ENCODE assay signal across 8 mouse cellular contexts in the genomic region with DNA sequence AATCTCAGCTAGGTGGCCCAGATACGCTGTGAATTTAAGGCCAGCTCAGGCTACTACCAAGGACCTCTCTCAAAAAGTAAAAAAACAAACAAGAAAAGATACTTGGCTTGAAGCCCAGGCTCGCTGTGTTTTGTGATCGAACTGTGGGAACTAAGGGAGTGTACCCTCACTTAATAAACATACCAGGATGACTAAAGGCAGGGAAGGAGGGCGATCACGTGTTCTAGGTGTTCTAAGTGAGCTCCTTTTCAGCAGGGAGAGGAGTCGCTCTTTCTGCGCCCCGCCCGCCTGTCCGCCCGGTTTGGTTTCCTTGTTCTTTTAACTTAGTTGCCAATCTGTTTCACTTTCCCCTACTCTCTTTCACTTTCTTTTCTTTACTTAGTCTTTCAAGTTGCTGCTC. TPM values are rescaled to one million over a fixed set of nuclear protein-coding genes. Genes with fewer than 3 reads are reported as not detected.
A peak's percentile ranks its signal among the peaks of the same experiment; 100 is the strongest.
DNase-seq lines count a peak whose midpoint lies in the region; ATAC-seq and TF ChIP-seq lines count a peak whose summit lies in the region.

No protein-coding gene starts in this region.

- H3K4me2 ChIP-seq in heart, postnatal 0 days (ENCODE audit: low read depth, low read length): peak overlapping the region; percentile 26; the same call in 1 of the 2 replicates
- peak overlapping the region; percentile 22 for H3K4me2 ChIP-seq in lung, embryonic 15.5 days
- no peak overlapping the region for H3K4me2 ChIP-seq in midbrain, embryonic 14.5 days (ENCODE audit: low read length)

- no peak overlapping the region for H3K27ac ChIP-seq in heart, postnatal 0 days (ENCODE audit: low read depth)
- H3K27ac ChIP-seq in lung, embryonic 15.5 days: no peak overlapping the region
- H3K27ac ChIP-seq in midbrain, embryonic 14.5 days (replicated peaks; ENCODE audit: low read depth, low read length): no peak overlapping the region

- intact Hi-C loops in left cerebral cortex, postnatal 14 days (cut with DNase I): no loop called here

- no peaks in the 10 kb centered on the region for H3K4me1 ChIP-seq in heart, postnatal 0 days (ENCODE audit: control insufficient read depth, insufficient read depth)
- H3K4me1 ChIP-seq in lung, embryonic 15.5 days: no peaks in the 10 kb centered on the region
- no peaks in the 10 kb centered on the region for H3K4me1 ChIP-seq in midbrain, embryonic 14.5 days (ENCODE audit: control insufficient read depth, insufficient read depth, low read length)

- H3K4me3 ChIP-seq in heart, postnatal 0 days (ENCODE audit: low read depth, low read length): peak overlapping the region; percentile 10; the same call in 1 of the 2 replicates
- peak overlapping the region; percentile 1; the same call in 1 of the 2 replicates for H3K4me3 ChIP-seq in lung, embryonic 15.5 days
- H3K4me3 ChIP-seq in midbrain, embryonic 14.5 days (replicated peaks; ENCODE audit: low read depth, low read length): no peak overlapping the region

- ATAC-seq in heart, postnatal 0 days (ENCODE audit: insufficient read depth, low read depth): no peak
- peak; percentile 60; the same call in 1 of the 2 replicates for ATAC-seq in lung, embryonic 15.5 days (ENCODE audit: borderline replicate concordance, extremely low read depth, low FRiP score, low TSS enrichment)
- ATAC-seq in midbrain, embryonic 14.5 days (ENCODE audit: low FRiP score, low TSS enrichment): no peak

- no peak overlapping the region for H3K9ac ChIP-seq in heart, postnatal 0 days (replicated peaks; ENCODE audit: low read depth, low read length)
- no peak overlapping the region for H3K9ac ChIP-seq in lung, embryonic 15.5 days
- H3K9ac ChIP-seq in midbrain, embryonic 14.5 days (replicated peaks; ENCODE audit: low read length): no peak overlapping the region

- 55% methylated on average over 11 of the region's 11 CpGs for WGBS in heart, postnatal 0 days
- 36% methylated on average over 11 of the region's 11 CpGs for WGBS in lung, embryonic 15.5 days
- 71% methylated on average over 11 of the region's 11 CpGs for WGBS in midbrain, embryonic 14.5 days

- no peaks in the 10 kb centered on the region for H3K9me3 ChIP-seq in heart, postnatal 0 days (replicated peaks; ENCODE audit: control insufficient read depth, low read length)
- no peaks in the 10 kb centered on the region for H3K9me3 ChIP-seq in lung, embryonic 15.5 days
- no peaks in the 10 kb centered on the region for H3K9me3 ChIP-seq in midbrain, embryonic 14.5 days (ENCODE audit: control insufficient read depth, low read length)

- no peaks in the 10 kb centered on the region for H3K27me3 ChIP-seq in heart, postnatal 0 days (ENCODE audit: control insufficient read depth, insufficient read depth, low read length)
- H3K27me3 ChIP-seq in lung, embryonic 15.5 days: no peaks in the 10 kb centered on the region
- H3K27me3 ChIP-seq in midbrain, embryonic 14.5 days (ENCODE audit: control insufficient read depth, insufficient read depth, low read length): 0 out of 2 replicates have a peak, but pooled peaks cover 4% of the 10 kb centered on the region

- H3K36me3 ChIP-seq in heart, postnatal 0 days (replicated peaks; ENCODE audit: control insufficient read depth, insufficient read depth, low read length): no peaks in the 10 kb centered on the region
- H3K36me3 ChIP-seq in lung, embryonic 15.5 days: no peaks in the 10 kb centered on the region
- no peaks in the 10 kb centered on the region for H3K36me3 ChIP-seq in midbrain, embryonic 14.5 days (ENCODE audit: control insufficient read depth, insufficient read depth, low read length)

- TF ChIP-seq CTCF in heart, postnatal 0 days (IDR thresholded peaks at IDR 0.05; ENCODE audit: low read depth): no peak

- DNase-seq in spleen, adult 18-20 months: peak; percentile 17 to 39
- no peak for DNase-seq in spleen, postnatal 14 days (ENCODE audit: low spot score in 2 of 2)
- DNase-seq in heart, postnatal 0 days (ENCODE audit: low spot score): no peak
- peak; percentile 7 to 42 for DNase-seq in thymus, adult 18-20 months
- DNase-seq in left cerebral cortex, postnatal 14 days (ENCODE audit: low spot score in 2 of 2): no peak
- no peak for DNase-seq in midbrain, embryonic 14.5 days
- DNase-seq in neural tube, embryonic 10.5 days (ENCODE audit: extremely low spot score, low spot score): no peak

- TF ChIP-seq EP300 in heart, postnatal 0 days (IDR thresholded peaks at IDR 0.05; ENCODE audit: low read depth): no peak

RNA-seq across cellular contexts. Expression of gene Asb13, which starts 3.0 kb away (rescaled TPM):
- 2.2 and 3.2 TPM in 2 replicates for total RNA-seq in heart, postnatal 0 days (2014; rRNA removed; ENCODE audit: low replicate concordance)
- polyA plus RNA-seq in heart, postnatal 0 days (2015; fragmentation: Nextera tagmentation; extraction: Ambion mirVana): 4.3 TPM in 2 replicates
- polyA plus RNA-seq in lung, embryonic 15.5 days (2015; fragmentation: Nextera tagmentation; extraction: Ambion mirVana): 10.0 and 11.6 TPM in 2 replicates
- 10 to 100 TPM; 39.0 to 44.7 TPM for total RNA-seq in left cerebral cortex, postnatal 14 days (2021)
- polyA plus RNA-seq in midbrain, embryonic 14.5 days (2014; fragmentation: Nextera tagmentation; extraction: Ambion mirVana): 11.9 and 12.2 TPM in 2 replicates

RNA-seq across cellular contexts. Expression of gene Fam208b, which starts 25.9 kb away (rescaled TPM):
- 9.8 and 11.2 TPM in 2 replicates for total RNA-seq in heart, postnatal 0 days (2014; rRNA removed; ENCODE audit: low replicate concordance)
- polyA plus RNA-seq in heart, postnatal 0 days (2015; fragmentation: Nextera tagmentation; extraction: Ambion mirVana): 4.4 and 5.0 TPM in 2 replicates
- 13.4 and 14.4 TPM in 2 replicates for polyA plus RNA-seq in lung, embryonic 15.5 days (2015; fragmentation: Nextera tagmentation; extraction: Ambion mirVana)
- 10 to 100 TPM; 24.3 TPM for total RNA-seq in left cerebral cortex, postnatal 14 days (2021)
- 25.2 and 26.0 TPM in 2 replicates for polyA plus RNA-seq in midbrain, embryonic 14.5 days (2014; fragmentation: Nextera tagmentation; extraction: Ambion mirVana)

Comparison
In these comparisons a context has a peak if more than half of its experiments do, and no peak if none do; other contexts are left out.
1. DNase-seq: peak in spleen, adult 18-20 months (2 of 2) and thymus, adult 18-20 months (2 of 2); none in spleen, postnatal 14 days (0 of 2), heart, postnatal 0 days (single experiment), left cerebral cortex, postnatal 14 days (0 of 2), midbrain, embryonic 14.5 days (single experiment) and neural tube, embryonic 10.5 days (single experiment).